Mouse (Mus musculus) ZHBTc4 (cell line): Measurements from ENCODE around the gene Olfr816.
"Not testable (repeated sequence)": the region's sequence is repeated elsewhere in the genome, so short reads cannot be mapped to it uniquely, and the experiment has no call there.

ENCODE experiments used
- DNase-seq: peaks from one replicate; pipeline ENCODE4 v3.0.0-alpha.2; 2011; ENCODE audit warnings: low read depth, low spot score

Gene Olfr816

GRCm38 (mm10) chr10:129915497-129915896 lies at the start of gene Olfr816:
Gene Olfr816, minus strand, starts transcription at chr10:129915597.
- DNase-seq: no peak

- DNase-seq: no peak
Observed at GRCm38 (mm10) chr10:129949000-129949399, 33.6 kb upstream of the Olfr816 start, which contains the start of gene Olfr818. Gene Olfr818, minus strand, starts transcription at chr10:129949100.

- DNase-seq: not testable (repeated sequence)
Observed at GRCm38 (mm10) chr10:129905767-129906166, 9.6 kb downstream of the Olfr816 start, which contains the start of gene Olfr815. Gene Olfr815, minus strand, starts transcription at chr10:129905867.

DNA sequence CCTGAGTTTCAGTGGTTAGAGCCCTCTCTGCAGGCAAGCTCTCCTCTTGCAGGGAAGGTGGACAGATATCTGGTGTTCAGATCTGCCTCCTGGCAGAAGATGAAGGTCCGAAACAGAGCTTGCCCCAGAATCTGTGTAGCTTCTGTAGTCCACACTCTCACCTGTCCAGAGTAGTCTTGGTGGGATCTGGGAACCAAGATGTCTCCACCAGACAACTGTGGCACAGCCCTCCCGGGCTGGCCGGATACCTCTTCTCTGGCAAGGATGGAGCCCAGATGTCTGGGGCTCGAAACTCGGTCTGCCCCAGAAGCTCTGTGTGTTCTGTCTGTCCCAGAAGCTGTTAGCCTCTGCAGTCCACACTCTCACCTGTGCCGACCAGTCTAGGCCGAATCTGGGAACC lies 29.5 kb downstream of the Olfr816 start:
- no peak for DNase-seq

- DNase-seq: not testable (repeated sequence)
Observed at GRCm38 (mm10) chr10:129885496-129885895, 29.9 kb downstream of the Olfr816 start.

GRCm38 (mm10) chr10:129879751-129880150 lies 35.6 kb downstream of the Olfr816 start, which contains the start of gene Olfr814:
Gene Olfr814, minus strand, starts transcription at chr10:129879851.
- DNase-seq: not testable (repeated sequence)
